Mouse (Mus musculus) myocyte (in vitro differentiated cells): ENCODE results near the gene Acp4.

Experiments used
- CEBPB ChIP-seq: IDR thresholded peaks from 2 replicates; pipeline ENCODE4 v1.6.1; 2011; ENCODE audit warnings: mild to moderate bottlenecking, moderate library complexity; ENCODE audit not compliant: poor library complexity, insufficient read depth, severe bottlenecking
- E2F4 ChIP-seq: IDR thresholded peaks from one replicate; pipeline ENCODE4 v1.6.1; 2011; ENCODE audit warnings: mild to moderate bottlenecking, control low read depth, moderate library complexity; ENCODE audit not compliant: insufficient read depth
- MAX ChIP-seq: IDR thresholded peaks from one replicate; pipeline ENCODE4 v1.6.1; 2011; ENCODE audit warnings: low read depth, mild to moderate bottlenecking, control low read depth
- MYOD1 ChIP-seq, 3 experiments: IDR thresholded peaks; one replicate each; pipeline ENCODE4 v1.6.1; 2011; ENCODE audit warnings: control low read depth in 2 of 3, low read depth in 2 of 3, mild to moderate bottlenecking in 2 of 3, moderate library complexity in 1 of 3; ENCODE audit not compliant: insufficient read length in 2 of 3, control insufficient read depth in 1 of 3
- MYOG ChIP-seq, 3 experiments: IDR thresholded peaks; one replicate each; pipeline ENCODE4 v1.6.1; 2011; ENCODE audit warnings: control low read depth in 2 of 3, low read depth in 2 of 3, mild to moderate bottlenecking in 2 of 3; ENCODE audit not compliant: insufficient read length in 2 of 3, control insufficient read depth in 1 of 3, insufficient read depth in 1 of 3
- POLR2A ChIP-seq: IDR thresholded peaks from one replicate; pipeline ENCODE4 v1.6.1; 2011; ENCODE audit warnings: low read depth, mild to moderate bottlenecking, control low read depth, moderate library complexity; ENCODE audit not compliant: insufficient read length
- POLR2AphosphoS2 ChIP-seq: IDR thresholded peaks from one replicate; pipeline ENCODE4 v1.6.1; 2011; ENCODE audit warnings: low read depth, control low read depth; ENCODE audit not compliant: insufficient read length
- REST ChIP-seq: IDR thresholded peaks from one replicate; pipeline ENCODE4 v1.6.1; 2011; ENCODE audit warnings: mild to moderate bottlenecking, control low read depth, moderate library complexity; ENCODE audit not compliant: insufficient read depth, insufficient read length
- SRF ChIP-seq: IDR thresholded peaks from one replicate; pipeline ENCODE4 v1.6.1; 2011; ENCODE audit warnings: low read depth; ENCODE audit not compliant: control insufficient read depth, insufficient read length
- TCF12 ChIP-seq: IDR thresholded peaks from one replicate; pipeline ENCODE4 v1.6.1; 2011; ENCODE audit warnings: mild to moderate bottlenecking, control low read depth; ENCODE audit not compliant: poor library complexity, insufficient read depth, severe bottlenecking
- TCF3 ChIP-seq: IDR thresholded peaks from one replicate; pipeline ENCODE4 v1.6.1; 2011; ENCODE audit warnings: low read depth, control low read depth; ENCODE audit not compliant: insufficient read length
- USF1 ChIP-seq: IDR thresholded peaks from one replicate; pipeline ENCODE4 v1.6.1; 2011; ENCODE audit warnings: low read depth, mild to moderate bottlenecking, control low read depth, moderate library complexity

DNA sequence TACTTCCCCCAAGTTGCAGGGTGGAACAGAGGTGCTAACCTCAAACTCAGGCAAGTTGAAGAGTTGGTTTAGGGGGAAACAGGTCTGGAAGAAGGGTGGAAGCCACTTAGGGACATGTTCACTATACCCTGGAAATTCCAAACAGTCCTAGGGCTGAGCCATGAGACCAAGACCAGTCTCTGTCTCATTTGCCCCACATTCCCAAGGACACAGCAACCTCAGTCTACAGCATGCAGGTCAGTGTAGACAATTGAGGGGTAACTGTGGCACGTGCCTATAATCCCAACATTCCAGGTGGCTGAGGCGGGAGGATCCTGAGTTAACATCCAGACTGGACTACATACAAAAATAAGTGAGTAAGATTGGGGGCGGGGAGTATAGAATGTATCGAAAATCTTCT is 7.9 kb downstream of the Acp4 start:
- TF ChIP-seq POLR2A (no peak), CEBPB (no peak), E2F4 (no peak), SRF (no peak), MAX (no peak), POLR2AphosphoS2 (no peak), USF1 (no peak), TCF12 (no peak), MYOD1 (IDR thresholded peaks at IDR 0.05; ENCODE audit: control insufficient read depth in 1 of 3, insufficient read length in 2 of 3, low read depth in 2 of 3) (no peak), TCF3 (no peak), MYOG (IDR thresholded peaks at IDR 0.05; ENCODE audit: control insufficient read depth in 1 of 3, insufficient read depth in 1 of 3, insufficient read length in 2 of 3, low read depth in 2 of 3) (no peak), REST (no peak)
